Mouse (Mus musculus) ovary, adult 18-20 months (tissue): ENCODE data around the gene Gli1.

Source experiments
- DNase-seq: peaks from one replicate; pipeline ENCODE4 v3.0.0; 2022; ENCODE audit warnings: low spot score, mixed read lengths

The Gli1 gene

DNA sequence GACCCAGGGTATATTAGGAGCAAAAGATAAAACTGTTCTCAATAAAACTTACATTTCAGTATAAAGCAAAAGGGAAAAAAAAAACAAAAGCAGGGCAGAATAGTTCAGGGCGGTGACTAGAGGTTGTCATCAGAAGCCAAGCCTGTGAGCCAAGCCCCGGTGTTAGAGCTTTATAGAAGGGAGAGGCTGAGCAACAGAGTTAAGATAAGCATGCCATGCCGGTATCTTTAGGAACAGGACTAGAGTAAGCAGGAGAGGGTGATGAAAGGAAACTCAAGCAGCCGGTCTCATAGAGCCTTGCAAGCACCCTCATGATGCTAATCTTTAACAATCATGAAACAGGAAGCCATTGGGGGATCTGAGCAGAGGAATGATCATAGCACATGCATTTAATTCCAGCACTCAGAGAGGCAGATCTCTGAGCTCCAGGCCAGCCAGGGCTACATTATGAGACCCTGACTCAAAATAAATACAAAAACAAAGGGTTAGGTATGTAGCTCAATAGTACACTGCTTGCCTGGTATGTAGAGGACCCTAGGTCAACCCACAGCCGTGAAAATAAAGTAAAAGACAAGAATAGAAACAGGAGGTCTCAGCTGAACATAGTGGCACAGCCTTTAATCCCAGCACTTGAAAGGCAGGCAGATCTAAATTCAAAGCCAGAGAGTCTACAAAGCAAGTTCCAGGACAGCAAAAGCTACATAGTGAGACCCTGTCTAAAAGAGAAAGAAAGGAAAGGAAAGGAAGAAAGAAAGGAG is 49.7 kb downstream of the Gli1 start:
- no peak for DNase-seq

DNA sequence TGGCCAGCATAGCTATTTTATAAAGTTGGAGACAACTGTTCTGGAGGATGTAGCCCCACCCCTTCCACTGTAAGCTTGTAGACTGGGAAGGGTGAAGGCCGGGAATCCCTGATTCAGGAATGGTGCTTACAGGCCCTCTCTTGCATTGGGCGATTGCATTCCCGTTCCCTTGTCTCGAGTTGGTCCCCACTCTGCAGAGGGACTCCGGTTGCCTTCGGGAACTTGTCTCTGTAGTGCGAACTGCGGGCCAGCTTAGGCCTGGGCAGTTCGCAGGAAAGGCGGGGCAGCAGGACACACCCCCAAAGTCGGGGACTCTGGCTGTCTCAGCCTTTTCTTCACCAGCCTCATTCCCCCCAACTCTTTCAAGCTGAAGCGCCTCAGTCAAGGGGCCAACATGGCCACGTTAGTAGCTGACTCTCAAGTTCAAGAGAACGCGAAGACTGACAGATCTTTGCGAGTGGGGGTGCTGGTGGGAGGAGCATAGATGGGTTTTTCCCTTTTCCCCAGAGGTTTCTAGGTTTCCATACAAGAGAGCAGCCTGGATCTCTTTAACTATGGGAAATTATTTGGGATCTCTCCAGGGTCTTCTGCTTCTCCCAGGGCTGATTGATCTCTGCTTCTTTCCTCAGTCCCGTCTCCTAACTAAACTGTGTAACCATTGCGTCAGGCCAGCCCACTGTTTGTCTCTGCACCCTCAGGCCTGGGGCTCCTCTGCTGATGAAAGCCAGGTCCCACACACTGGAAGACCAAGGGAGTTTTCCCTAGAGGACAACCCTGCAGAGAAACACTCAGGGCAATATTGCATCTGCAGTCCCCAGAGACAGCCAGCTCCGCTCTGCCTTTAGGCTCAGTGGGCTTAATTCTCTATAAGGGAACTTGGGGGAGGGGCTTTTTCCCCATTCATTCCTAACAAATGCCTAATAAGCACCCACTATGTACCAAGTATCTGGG is 50.6 kb downstream of the Gli1 start:
- DNase-seq, result no peak

DNA sequence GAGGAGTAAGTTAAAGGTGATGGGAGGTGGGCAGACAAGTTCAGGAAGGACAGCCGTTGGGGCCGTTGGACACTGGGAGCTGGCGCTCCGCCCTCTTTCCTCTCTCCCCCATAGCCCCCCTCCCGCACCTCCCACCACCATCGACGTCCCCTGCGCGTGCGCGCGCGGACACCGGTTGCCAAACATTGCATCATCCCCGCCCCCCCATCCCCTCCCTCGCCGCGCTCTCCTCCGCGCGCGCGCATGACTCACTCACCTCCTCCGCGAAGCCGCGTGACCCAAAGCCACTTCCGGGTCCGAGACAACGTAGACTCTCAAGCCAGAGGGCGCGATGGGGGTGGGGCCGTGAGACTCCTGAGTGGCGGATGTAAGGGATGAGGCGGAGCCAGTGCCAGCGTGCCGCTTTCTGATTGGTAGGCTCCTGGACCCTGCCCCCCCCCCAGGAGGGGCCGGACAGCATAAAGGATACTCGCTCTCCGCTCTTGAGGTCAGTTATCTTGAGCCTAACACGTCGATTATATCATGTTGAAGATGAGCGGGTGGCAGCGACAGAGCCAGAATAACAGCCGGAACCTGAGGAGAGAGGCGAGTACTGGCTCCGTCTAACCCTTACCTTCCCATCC is 51.4 kb downstream of the Gli1 start:
- DNase-seq, result peak; percentile 100

DNA sequence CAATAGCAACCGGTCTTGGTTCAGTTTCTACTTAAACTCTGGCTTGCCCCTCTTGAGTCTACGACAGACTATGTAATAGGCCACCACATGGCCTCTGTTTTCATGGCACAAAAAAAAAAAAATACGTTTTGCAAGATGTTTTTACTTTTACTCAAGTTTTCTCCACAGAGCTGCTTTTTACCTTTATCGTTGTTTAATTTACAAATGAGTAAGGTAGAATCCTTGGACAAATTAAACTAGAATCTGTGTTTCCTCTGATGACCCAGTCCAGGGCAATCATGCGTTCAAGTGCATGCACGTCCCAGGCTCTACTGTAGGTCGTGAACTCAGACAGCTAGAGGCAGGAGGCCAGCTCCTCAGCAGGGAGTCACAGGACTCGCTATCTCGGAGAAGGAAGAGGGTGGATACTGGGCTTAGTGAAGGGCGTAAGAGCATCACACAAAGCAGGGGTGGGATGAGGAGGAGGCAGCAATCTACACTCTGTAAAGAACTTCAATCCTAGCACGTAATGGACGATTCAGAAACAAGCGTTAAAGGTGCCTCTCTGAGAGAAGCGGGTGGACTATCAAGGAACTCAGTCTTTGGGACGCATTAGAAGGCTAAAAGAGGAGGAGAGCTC is 52.1 kb downstream of the Gli1 start:
- DNase-seq, result peak; percentile 59

DNA sequence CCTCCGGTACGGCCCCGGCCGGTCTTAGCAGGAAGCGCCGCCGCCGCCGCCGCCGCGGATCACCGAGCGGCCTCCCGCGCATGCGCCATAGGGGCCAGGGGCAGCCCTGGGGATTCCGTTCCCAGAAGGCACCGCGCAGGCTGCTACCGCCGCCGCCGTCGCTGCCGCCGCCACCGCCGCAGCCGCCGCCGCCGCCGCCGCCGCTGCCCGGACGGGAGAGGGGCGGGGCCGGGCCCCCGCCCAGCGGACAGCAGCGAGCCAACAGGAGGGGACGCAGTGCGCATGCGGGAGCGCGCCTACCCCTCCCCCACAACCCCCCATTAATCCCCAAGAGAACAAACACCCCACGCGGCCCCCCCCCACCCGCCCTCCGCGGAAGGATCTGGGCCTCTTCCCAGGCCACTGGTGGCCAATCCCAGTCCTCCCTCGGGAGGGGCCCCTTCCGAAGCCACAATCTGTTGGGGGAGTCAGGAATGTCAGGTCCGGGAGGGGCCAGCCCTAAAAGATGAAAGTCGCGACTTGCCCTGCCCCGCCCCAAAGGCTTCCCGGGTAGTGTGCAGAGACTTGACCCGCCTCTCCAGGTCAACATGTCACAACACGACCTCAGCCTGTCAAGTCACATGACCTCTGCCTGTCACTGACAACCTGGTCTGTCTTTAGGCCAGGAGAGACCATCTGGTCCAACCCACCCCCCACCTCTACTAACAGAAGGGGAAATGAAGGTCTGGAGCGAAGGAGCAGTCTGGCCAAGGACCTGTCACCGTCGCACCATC is 52.8 kb downstream of the Gli1 start, which contains the start of gene Mbd6:
Gene Mbd6 (minus strand): TSS at position 219 of the 773 bp plus-strand sequence.
- peak; percentile 81 for DNase-seq

DNA sequence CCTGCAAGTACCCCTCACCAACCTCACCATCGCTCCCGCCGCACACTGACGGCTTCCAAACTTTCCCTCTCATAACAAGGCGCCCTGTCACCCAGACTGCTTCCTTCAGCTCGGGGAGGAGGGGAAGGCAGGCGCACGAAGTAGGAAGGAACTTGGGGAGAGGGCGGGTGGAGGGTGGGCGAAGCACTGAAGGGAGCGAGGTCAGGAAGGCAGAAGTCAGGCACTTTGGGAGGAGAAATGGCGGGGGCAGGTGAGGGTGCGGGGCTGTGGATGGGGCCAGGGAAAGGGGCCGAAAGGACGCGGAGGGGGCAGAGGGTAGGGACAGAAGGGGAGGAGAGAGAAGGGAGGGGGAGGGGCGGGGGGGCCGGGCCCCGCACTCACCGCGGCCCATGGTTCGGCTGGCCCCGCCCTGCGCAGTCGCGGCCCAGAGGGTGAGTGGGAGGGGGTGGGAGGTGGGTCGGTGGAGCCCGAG is 53.4 kb downstream of the Gli1 start:
- DNase-seq, result no peak

DNA sequence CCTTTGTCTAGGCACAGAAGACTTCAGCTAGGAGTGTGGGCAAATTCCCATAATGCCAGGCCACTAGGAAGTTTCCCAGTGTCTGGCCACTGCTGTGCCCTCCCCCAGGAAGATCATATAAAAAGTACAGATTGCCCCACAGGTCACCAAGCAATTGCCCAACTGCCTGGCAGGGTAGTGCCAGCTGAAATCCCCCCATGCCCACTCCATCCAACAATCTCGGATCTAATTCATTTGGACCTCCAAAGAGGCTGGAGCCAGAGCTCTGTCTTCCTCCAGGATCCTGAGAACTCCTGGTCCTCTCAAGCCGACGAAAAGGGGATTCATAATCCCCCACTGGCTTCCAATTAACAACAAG is 53.9 kb downstream of the Gli1 start:
- no peak for DNase-seq

DNA sequence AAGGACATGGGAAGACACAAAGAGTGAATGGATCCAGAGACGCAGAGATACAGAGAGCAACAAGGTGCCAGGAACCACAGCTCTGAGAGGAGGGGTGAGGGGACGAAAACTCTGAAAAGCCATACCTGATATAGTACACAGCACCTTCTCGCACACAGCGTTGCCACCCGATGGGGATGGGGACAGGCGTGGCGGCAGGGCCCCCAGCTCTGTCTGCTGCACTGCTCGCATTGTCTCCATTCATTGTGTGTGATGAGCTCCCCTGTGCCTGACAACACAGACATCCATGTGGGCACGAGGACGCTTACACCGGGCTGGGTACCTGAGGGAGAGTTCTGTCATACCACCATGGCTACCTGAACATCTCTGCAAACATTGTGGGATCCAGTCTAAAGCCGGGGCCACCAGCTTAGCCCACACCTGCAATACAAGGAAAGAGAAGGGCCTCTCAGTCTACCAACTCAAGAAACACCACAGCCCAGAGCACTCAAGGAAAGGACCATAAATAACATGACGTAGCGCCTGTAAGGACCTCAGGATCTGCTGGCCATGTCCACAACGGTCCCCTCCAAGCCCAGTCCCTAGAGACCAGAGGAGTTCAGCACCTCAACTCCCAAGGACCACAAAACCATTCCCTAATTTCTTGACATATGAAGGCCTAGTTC is 54.4 kb downstream of the Gli1 start:
- no peak for DNase-seq

DNA sequence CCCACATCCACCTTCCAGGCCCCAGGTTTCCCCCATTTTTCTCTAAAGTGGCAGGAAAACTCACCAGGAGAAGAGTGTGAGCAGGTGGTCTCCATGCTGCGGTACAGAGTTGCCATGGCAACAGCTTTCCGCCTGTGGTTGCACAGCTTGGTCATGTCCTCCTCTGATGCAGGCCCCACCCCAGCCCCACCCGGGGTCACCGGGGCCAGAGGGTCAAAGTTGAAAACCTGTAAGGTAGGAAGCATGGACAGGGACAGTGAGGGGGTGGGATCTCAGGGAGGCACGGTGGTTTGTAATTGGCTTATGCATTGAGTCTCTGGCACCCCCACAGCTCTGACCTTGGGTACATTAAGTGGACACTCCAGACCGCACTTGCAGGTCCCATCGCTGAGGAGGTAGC is 55.0 kb downstream of the Gli1 start:
- no peak for DNase-seq

DNA sequence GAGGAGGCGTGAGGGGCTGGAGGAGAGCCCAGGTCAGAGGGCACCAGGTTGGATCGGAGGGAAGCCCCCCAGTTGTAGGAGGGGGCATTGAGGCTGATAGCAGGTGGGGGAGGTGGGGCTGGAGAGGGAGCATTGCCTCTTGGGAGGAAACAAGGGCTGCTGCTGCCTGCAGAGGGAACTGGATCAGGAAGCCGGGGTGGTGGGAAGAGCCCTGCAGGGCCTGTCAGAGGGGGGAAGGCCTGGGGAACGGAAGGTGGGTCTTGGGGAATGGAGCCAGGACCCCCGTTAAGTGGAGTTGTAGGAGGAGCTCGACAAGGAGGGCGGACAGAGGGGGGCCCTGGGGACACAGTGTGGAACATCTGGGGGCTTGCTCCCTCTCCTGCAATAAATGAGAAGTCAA is 55.6 kb downstream of the Gli1 start:
- DNase-seq, result no peak

DNA sequence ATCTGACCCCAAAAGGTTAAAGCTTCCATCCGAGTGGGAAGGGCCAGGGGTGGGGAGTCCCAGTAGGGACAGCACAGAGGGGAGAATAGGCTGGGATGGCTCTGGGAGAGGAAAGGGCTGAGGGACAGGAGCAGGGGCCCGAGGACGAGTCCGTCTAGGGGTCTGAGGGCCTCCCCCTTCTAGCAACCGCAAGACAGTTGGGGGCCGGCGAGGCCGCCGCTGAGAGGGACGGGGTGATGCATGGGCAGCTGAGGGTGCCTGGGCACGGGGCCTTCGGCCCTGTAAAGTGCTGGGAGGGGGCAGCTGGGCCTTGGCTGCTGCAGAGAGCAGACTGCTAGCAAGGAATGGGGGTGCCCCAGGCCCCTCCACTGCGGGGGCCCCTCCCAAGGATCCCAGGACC is 56.1 kb downstream of the Gli1 start:
- DNase-seq, result no peak

DNA sequence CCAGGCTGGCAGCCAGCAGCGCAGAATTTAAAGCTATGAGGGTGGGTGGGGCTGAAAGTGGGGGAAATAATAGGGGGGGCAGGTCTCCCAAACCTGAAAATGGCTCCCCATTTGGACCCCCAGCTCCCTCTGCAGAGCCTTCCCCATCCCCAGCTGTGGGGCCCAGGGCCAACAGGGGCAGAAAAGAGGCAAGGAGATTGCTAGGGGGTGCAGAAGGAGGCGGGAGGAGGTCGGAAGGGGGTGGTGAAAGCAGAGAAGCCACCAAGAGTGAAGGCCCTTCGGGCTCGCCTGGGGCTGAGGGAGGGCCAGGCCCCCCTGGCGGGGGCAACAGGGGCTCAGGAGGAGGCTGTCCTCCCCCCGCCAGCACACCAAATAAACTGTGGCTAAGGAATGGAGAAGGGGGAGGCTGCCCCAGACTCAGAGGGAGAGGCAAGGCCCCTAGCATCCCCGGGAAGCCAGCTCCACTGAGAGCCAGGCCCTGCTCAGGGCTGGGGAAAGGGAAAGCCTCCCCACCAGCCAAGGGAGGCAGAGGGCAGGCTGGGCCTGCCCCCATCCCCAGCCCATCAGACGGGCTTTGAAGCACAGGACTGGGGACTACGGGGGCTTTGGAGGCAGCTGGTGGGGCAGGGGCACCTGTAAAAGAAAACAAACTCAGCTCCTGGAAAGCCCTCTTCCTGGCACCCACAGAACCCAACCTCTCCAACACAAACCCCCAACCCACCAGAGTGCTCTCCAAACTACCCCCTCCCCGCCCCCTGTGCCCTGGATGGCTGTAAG is 56.9 kb downstream of the Gli1 start:
- no peak for DNase-seq

DNA sequence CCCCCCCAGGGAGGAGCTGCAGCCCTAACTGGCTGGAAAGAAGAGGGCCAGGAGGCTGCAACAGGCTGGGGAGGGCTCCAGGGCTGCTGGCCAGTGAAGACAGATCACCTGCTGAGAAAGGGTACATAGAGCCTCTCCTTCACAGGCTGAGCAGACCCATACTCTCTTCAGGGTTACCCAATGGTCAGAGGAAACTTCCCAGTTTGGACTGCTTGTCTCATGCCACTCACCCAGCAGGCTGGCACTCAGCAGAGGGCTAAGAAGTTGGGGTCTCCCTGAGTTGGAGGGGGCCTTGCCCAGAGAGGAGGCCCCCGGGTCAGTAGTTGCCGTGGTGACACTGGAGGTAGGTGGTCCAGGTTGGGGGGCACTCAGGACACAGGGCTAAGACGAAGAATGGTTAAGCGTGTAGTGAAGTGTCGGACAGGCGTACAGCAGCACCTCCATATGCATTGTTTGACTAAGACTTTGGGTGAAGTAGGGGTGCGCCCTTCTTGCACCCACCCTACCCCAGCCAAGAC is 57.6 kb downstream of the Gli1 start:
- DNase-seq, result no peak

DNA sequence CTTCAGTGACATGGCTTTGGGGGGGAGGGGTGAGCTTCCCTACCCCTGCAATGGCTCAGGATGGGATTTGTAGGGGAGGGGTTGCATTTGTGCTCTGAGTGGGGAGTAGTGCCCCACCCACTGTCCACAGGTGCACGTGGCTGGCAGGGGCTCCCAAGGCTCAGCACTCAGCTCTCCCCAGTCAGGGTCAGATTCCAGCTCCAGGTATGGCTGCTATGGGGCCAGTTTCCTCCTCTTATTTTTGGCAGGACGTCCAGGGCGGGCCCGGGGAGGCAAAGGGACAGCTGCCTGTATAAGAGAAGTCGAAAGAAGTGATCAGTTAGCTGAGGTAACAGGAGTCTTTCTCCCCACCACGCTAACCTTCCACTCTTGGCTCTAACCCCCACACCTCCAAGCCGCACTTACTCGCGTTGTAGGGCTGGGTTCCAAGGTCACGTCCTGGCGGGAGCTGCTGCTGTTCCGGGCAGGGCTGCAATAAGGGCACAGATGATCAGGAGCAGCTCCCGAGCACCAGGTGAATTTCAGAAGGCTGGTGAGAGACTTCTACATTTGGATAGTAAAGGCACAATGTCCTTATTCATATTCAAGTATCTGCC is 59.1 kb downstream of the Gli1 start:
- DNase-seq, result no peak

DNA sequence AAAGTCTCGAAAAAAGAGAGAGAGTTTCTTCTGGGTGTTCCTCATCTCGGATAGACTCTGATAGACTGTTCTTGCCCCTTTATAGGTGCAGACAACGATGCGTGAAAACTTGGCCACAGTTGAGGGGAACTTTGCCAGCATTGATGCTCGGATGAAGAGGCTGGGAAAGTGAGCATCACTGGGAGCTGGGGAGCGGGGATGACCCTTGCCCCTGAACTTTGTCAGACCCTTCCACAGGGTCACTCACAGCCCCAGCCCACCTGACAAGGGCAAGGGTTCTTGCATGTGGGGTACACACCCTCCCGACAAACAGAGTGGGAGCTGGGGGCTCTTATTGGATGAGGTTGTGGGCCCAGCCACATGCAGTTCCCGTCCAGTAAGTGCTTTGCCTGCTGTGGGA is 60.5 kb downstream of the Gli1 start:
- DNase-seq, result no peak
